Mouse (Mus musculus) adrenal gland, adult 2 months (tissue): ENCODE measurements at regions not wholly inside any gene's neighbourhood (a gene's known extent, or its start where the extent isn't known, plus 50 kb on each side); places are given as distances from the start of the nearest gene placed in this dataset.

Experiments used
- DNase-seq: peaks from one replicate; pipeline ENCODE4 v3.0.0; 2021

- no peak for DNase-seq
Observed at GRCm38 (mm10) chr3:143040666-143041065, 158.9 kb upstream of the Pkn2 start.

- no peak for DNase-seq
Observed at GRCm38 (mm10) chr3:143036108-143036507, 154.3 kb upstream of the Pkn2 start.

DNA sequence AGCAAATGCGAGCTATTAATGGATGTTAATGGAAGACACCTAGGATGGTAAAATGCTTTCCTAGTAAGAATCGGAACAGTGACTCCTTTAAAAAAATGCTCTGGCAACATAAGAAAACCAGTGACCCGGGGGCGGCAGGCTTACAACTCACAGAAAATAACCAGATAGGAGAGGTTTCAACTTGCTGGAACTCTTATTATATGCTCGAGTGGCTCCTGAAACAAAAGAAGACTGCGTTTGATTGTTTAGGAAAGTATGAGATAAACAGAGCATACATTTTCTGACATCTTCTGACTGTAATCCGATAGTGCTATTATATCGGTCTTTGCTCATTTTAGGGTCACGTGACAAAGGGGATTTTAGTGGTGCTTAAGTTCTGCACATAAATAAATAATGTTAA lies 152.8 kb upstream of the Pkn2 start:
- no peak for DNase-seq

- DNase-seq: no peak
Observed at GRCm38 (mm10) chr3:143022486-143022885, 140.7 kb upstream of the Pkn2 start.

DNA sequence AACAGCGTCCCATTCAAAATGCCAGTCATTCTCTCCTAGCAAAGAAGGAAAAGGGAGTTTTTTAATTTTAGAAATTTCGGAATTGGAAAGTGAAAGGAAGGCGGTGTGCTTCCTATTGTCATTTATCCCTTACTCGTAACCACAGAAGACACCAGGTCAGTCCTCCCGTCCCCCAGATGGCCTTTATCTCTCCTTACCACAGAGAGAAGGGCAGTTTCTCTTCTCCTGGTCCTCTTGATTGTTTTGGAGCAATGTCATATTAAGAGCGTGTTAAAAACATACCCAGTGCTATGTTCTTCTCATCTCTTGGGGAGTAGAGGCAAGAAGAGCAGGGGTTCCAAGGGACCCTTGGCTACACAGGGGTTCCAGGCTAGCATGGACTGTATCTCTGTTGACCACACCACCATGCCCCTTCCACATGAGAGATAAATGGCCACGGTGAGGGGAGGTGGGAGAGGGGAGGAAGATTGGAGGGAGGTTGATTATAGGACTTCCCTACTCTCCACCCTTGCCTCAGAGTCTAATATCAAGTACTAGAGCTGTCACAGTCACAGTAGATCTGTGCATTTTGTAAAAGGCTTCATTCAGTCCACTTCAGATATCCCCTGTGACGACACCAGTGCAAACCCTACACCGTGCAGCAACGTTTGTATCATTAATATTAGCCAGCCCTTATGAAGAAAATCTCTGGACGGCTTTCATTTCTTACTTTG lies 139.5 kb upstream of the Pkn2 start:
- no peak for DNase-seq

DNA sequence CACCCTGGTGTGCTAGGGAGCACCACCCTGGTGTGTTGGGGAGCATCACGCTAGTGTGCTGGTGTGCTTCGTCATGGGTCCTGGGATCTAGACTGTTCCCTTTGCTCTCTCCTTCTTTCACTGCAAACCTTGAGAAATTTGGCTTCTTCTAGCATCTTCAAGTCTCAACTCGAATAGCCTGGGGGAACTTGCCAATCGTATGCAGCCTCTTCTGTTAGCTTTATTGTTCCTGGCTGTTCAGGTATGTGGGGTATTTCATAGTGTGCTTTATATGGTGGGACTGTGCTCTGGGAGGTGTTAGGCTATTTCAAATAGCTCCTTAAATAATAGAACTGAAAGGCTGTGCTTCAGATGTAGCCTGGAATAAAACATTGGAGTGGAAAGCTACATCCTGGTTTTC lies 135.7 kb upstream of the Pkn2 start:
- DNase-seq: no peak

- no peak for DNase-seq
Observed at GRCm38 (mm10) chr3:143016758-143017157, 135.0 kb upstream of the Pkn2 start.

DNA sequence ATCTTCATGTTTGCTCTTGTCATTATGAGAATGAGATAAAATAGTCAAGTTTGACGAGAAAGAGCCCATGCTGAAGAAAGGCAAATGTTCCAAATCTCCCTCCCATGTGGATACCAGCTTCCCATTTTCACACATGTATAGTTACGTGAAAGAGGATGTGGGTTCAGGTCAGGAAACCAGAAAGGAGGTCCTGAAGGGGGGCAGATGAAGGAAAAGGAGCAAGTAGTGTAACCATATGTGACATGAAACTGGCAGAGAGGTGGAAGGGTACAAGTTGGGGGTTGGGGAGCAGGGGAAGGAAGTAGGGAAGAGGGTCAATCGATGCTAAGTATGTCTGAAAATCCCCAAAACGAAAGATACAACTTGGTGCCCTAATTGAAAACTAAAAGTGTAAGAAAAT lies 132.6 kb upstream of the Pkn2 start:
- DNase-seq: no peak

DNA sequence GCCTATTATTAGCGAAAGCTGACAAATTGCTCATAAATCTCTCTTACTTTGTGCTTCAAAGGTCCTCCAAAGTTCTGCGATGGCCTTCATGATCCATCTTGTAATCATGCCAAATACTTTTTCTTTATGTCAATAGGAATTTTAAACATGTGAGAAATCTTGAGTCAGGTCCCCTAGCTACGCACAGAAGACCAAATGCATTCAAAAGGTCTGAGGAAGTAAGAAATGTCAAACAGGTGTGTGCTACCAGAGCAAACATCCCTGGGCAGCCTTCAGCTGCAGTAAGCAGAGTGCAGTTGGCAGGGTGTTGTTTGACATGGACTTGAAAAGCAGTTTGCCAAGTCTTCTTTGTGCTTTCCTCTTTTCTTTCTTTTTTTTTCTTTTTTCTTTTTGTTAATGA lies 125.2 kb upstream of the Pkn2 start:
- no peak for DNase-seq

- DNase-seq: no peak
Observed at GRCm38 (mm10) chr3:143001952-143002351, 120.1 kb upstream of the Pkn2 start.

DNA sequence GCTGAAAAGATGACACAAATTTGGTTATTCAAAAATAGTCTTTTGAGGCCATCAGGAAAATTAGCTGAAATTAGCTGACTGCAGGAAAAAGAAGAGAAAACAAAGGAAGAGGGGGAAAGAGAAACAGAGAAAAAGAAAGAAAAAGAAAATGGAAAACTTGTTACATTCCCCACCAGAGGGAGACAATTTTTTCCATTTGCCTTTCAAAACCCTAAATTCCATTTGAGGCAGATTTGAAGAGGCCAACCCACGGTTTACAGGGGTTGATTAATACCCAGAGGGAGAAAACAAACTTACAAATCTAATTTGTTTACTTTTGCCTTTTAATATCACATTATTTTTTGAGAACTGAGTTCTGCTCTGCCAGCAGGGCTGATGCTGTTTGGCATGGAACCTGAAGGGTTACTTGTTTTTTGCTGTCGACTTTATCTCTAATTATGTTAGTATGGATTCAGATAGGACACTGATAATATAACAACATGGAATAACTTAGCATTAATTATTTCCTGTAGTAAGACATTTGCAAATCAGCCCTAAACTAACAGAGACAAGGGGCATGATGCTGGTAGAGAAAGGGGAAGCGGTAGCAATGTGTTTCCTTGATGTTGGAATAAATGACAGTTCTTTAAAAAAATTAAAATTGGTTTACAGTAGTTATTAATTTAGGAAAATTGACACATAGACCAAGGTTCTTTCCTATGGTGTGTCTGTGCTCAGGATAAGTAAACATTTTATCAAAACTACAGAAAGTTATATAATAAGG lies 114.4 kb upstream of the Pkn2 start:
- no peak for DNase-seq

GRCm38 (mm10) chr3:142984547-142984946 lies 102.7 kb upstream of the Pkn2 start:
- DNase-seq: no peak

- no peak for DNase-seq
Observed at GRCm38 (mm10) chr3:142981221-142981620, 99.4 kb upstream of the Pkn2 start.

- DNase-seq: no peak
Observed at GRCm38 (mm10) chr3:142979161-142979560, 97.4 kb upstream of the Pkn2 start.

- DNase-seq: no peak
Observed at GRCm38 (mm10) chr3:142976519-142977394, 95.0 kb upstream of the Pkn2 start.

DNA sequence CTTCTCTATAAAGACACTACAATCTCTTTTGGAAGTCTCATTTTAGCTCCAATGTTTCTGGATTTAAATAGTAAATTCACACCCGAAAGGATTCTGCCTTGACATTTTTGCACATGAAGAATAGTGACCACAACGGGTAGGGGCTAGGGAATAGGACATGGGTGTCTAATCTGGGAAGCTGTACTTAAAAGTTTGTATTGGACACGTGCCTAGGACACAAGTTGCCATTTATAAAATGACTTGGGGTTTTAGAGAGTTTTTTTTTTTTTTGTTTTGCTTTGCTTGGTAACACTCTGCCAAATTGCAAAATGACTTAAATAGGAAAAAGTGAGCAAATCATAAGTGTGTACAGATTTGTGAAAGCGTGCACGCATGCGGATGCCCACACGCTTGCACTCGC lies 93.8 kb upstream of the Pkn2 start:
- no peak for DNase-seq

- DNase-seq: no peak
Observed at GRCm38 (mm10) chr3:142969501-142969900, 87.7 kb upstream of the Pkn2 start.

DNA sequence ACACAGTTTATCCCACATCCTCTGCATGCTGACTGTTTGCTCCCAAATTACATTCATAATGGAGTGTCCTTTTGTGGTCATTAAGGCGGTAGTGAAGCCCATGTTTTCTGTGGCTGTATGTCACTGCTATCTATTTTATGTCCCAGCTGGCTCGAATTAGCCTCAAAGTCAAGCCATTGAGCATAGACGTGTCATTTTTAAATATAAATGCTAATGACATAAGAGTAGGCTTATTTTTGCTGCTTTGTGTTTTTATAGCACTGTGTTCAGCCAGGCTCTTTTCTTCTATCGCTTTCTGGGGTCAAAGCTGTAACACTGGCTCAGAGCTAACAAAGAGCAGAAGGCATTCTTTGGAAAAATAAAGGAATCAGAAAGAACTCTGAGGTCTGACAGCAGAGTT lies 83.8 kb upstream of the Pkn2 start:
- DNase-seq: no peak

- no peak for DNase-seq
Observed at GRCm38 (mm10) chr3:142963818-142964372, 82.1 kb upstream of the Pkn2 start.

- peak; percentile 53 for DNase-seq
Observed at GRCm38 (mm10) chr3:142957768-142958167, 76.0 kb upstream of the Pkn2 start.

DNA sequence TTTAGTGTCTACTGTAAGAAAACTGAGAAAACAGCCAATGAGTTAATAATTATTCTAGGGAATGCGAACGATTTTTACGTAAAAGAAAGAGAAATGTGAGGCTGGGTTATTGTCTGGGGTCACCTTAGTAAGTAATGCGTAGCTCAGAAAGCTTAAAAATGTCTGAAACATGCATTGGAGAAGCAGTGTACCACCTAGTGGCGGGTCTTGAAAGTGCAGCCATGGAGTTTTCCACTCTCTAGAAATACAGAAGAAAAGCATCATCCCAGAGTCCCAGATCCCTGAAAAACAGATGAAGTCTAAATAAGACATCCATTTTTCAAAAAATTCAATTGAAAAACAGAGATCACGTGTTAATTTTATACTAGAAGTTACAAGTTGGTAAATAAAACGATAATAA lies 67.0 kb upstream of the Pkn2 start:
- DNase-seq: peak; percentile 59

DNA sequence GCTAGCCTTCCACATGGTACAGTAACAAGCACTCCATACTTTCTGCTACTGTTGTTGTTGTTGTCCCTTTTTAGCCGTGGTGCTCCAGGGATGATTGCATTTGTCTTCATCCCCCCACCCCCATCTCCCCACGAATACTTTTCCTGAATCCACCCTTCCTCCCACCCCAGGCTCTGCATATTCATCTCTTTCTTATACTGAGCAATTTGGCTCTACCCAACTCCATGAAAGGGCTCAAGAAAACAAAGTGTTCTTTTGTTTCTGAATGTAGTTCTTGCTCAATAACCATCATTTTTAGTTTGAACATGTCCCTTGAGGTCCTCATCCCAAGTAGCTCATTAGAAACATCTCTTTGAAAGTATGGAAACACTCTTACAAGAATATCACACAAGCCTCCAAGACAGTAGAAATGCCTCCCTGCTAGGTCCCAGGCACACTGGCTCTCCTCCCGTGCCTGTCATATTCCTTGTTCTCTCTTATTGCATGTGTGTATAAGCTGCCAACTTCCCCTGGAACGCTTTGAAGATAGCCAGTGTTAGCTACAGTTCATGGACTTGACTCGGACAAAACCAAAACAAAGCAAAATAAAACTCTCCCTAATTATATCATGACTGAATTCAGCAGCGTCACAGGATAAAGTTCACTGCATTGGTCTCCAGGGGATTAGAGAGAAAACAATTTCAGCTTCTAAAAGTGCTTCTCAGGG lies 59.7 kb upstream of the Pkn2 start:
- DNase-seq: peak; percentile 17
